Mouse (Mus musculus) CH12F3 (cell line): ENCODE data around the gene Btbd35f28.
"Not testable (repeated sequence)": the region's sequence is repeated elsewhere in the genome, so short reads cannot be mapped to it uniquely, and the experiment has no call there.

Experiments
- in situ Hi-C: fragments of 300-500 bp; cut with MboI; formaldehyde crosslinking; loops from 2 replicates; pipeline ENCODE4 v1.14.3; 2020; ENCODE audit warnings: low sequenced_read_pairs

The Btbd35f28 gene

GRCm38 (mm10) chrX:4196276-4196675, at the start of gene Btbd35f28:
Btbd35f28 (plus strand) TSS chrX:4196576.
- in situ Hi-C loops: not testable (repeated sequence)
